Mouse (Mus musculus): ENCODE data around the gene Erc2. TPM values are rescaled to one million over a fixed set of nuclear protein-coding genes. Genes with fewer than 3 reads are reported as not detected.

The Erc2 gene
- total and polyA plus RNA-seq, 2 experiments from 2014 or later = 94.0 to 119 TPM

- Histone ChIP-seq H3K27me3 (ENCODE audit: insufficient read depth, low read length) (no peaks in the 10 kb centered on the region), H3K4me1 (ENCODE audit: insufficient read depth, low read length) (no peaks in the 10 kb centered on the region), H3K4me3 (ENCODE audit: low read depth, low read length) (no peak overlapping the region), H3K9ac (replicated peaks; ENCODE audit: low read length, poor library complexity, severe bottlenecking) (no peak overlapping the region), H3K4me2 (ENCODE audit: low read depth, low read length, poor library complexity, severe bottlenecking) (no peak overlapping the region), H3K36me3 (ENCODE audit: insufficient read depth, low read length) (no peaks in the 10 kb centered on the region), H3K27ac (ENCODE audit: low read depth, low read length) (no peak overlapping the region), H3K9me3 (ENCODE audit: low read length) (no peaks in the 10 kb centered on the region)
- ATAC-seq (ENCODE audit: low FRiP score) (no peak), DNase-seq (ENCODE audit: low spot score) (no peak)
- WGBS = 86% methylated on average over 1 of the region's 1 CpGs
- TF ChIP-seq CTCF (IDR thresholded peaks at IDR 0.05) = peak; percentile 60
Observed at GRCm38 (mm10) chr14:27758230-27758629, 136.0 kb downstream of the Erc2 start.

GRCm38 (mm10) chr14:27759069-27759628 is 136.9 kb downstream of the Erc2 start:
- Histone ChIP-seq H3K9ac (replicated peaks; ENCODE audit: low read length, poor library complexity, severe bottlenecking) (no peak overlapping the region), H3K36me3 (ENCODE audit: insufficient read depth, low read length) (no peaks in the 10 kb centered on the region), H3K4me1 (ENCODE audit: insufficient read depth, low read length) (no peaks in the 10 kb centered on the region), H3K27ac (ENCODE audit: low read depth, low read length) (no peak overlapping the region), H3K9me3 (ENCODE audit: low read length) (no peaks in the 10 kb centered on the region), H3K27me3 (ENCODE audit: insufficient read depth, low read length) (no peaks in the 10 kb centered on the region), H3K4me3 (ENCODE audit: low read depth, low read length) (no peak overlapping the region), H3K4me2 (ENCODE audit: low read depth, low read length, poor library complexity, severe bottlenecking) (no peak overlapping the region)
- no peak for DNase-seq (ENCODE audit: low spot score)
- no peak for ATAC-seq (ENCODE audit: low FRiP score)
- 91% methylated on average over 6 of the region's 6 CpGs for WGBS
- TF ChIP-seq CTCF (IDR thresholded peaks at IDR 0.05) = no peak

- Histone ChIP-seq H3K27me3 (ENCODE audit: insufficient read depth, low read length) (no peaks in the 10 kb centered on the region), H3K9ac (replicated peaks; ENCODE audit: low read length, poor library complexity, severe bottlenecking) (no peak overlapping the region), H3K4me2 (ENCODE audit: low read depth, low read length, poor library complexity, severe bottlenecking) (no peak overlapping the region), H3K36me3 (ENCODE audit: insufficient read depth, low read length) (no peaks in the 10 kb centered on the region), H3K27ac (ENCODE audit: low read depth, low read length) (no peak overlapping the region), H3K4me3 (ENCODE audit: low read depth, low read length) (no peak overlapping the region), H3K9me3 (ENCODE audit: low read length) (no peaks in the 10 kb centered on the region), H3K4me1 (ENCODE audit: insufficient read depth, low read length) (no peaks in the 10 kb centered on the region)
- ATAC-seq (ENCODE audit: low FRiP score) (no peak), DNase-seq (ENCODE audit: low spot score) (no peak)
- 90% methylated on average over 9 of the region's 9 CpGs for WGBS
- no peak for TF ChIP-seq CTCF (IDR thresholded peaks at IDR 0.05)
Observed at GRCm38 (mm10) chr14:27759982-27760381, 137.8 kb downstream of the Erc2 start.

GRCm38 (mm10) chr14:27775367-27775766 is 153.1 kb downstream of the Erc2 start:
- no peak for TF ChIP-seq CTCF (IDR thresholded peaks at IDR 0.05)
- 59% methylated on average over 5 of the region's 5 CpGs for WGBS
- no peaks in the 10 kb centered on the region for H3K4me1 ChIP-seq (ENCODE audit: insufficient read depth, low read length)
- H3K9me3 ChIP-seq (ENCODE audit: low read length) = no peaks in the 10 kb centered on the region
- no peak overlapping the region for H3K4me2 ChIP-seq (ENCODE audit: low read depth, low read length, poor library complexity, severe bottlenecking)
- no peak for ATAC-seq (ENCODE audit: low FRiP score)
- no peaks in the 10 kb centered on the region for H3K27me3 ChIP-seq (ENCODE audit: insufficient read depth, low read length)
- H3K9ac ChIP-seq (replicated peaks; ENCODE audit: low read length, poor library complexity, severe bottlenecking) = no peak overlapping the region
- H3K4me3 ChIP-seq (ENCODE audit: low read depth, low read length) = no peak overlapping the region
- no peak overlapping the region; the same call in 1 of the 2 replicates for H3K27ac ChIP-seq (ENCODE audit: low read depth, low read length)
- 0 out of 2 replicates have a peak, but pooled peaks cover 3% of the 10 kb centered on the region for H3K36me3 ChIP-seq (ENCODE audit: insufficient read depth, low read length)
- no peak for DNase-seq (ENCODE audit: low spot score)

- peak; percentile 57 for DNase-seq (ENCODE audit: low spot score)
- 62% methylated on average over 8 of the region's 8 CpGs for WGBS
- Histone ChIP-seq H3K4me2 (ENCODE audit: low read depth, low read length, poor library complexity, severe bottlenecking) (no peak overlapping the region), H3K27me3 (ENCODE audit: insufficient read depth, low read length) (no peaks in the 10 kb centered on the region), H3K4me3 (ENCODE audit: low read depth, low read length) (no peak overlapping the region), H3K4me1 (ENCODE audit: insufficient read depth, low read length) (no peaks in the 10 kb centered on the region), H3K36me3 (ENCODE audit: insufficient read depth, low read length) (no peaks in the 10 kb centered on the region), H3K9ac (replicated peaks; ENCODE audit: low read length, poor library complexity, severe bottlenecking) (no peak overlapping the region), H3K27ac (ENCODE audit: low read depth, low read length) (no peak overlapping the region), H3K9me3 (ENCODE audit: low read length) (no peaks in the 10 kb centered on the region)
- TF ChIP-seq CTCF (IDR thresholded peaks at IDR 0.05) = no peak
- no peak for ATAC-seq (ENCODE audit: low FRiP score)
Observed at GRCm38 (mm10) chr14:27778503-27778902, 156.3 kb downstream of the Erc2 start.

GRCm38 (mm10) chr14:27778982-27779701 is 156.9 kb downstream of the Erc2 start:
- no peak for DNase-seq (ENCODE audit: low spot score)
- H3K9ac ChIP-seq (replicated peaks; ENCODE audit: low read length, poor library complexity, severe bottlenecking) = no peak overlapping the region
- H3K4me2 ChIP-seq (ENCODE audit: low read depth, low read length, poor library complexity, severe bottlenecking) = no peak overlapping the region
- H3K4me3 ChIP-seq (ENCODE audit: low read depth, low read length) = no peak overlapping the region
- 82% methylated on average over 2 of the region's 2 CpGs for WGBS
- no peaks in the 10 kb centered on the region for H3K4me1 ChIP-seq (ENCODE audit: insufficient read depth, low read length)
- no peak overlapping the region for H3K27ac ChIP-seq (ENCODE audit: low read depth, low read length)
- no peaks in the 10 kb centered on the region for H3K9me3 ChIP-seq (ENCODE audit: low read length)
- H3K36me3 ChIP-seq (ENCODE audit: insufficient read depth, low read length) = no peaks in the 10 kb centered on the region
- ATAC-seq (ENCODE audit: low FRiP score) = no peak
- TF ChIP-seq CTCF (IDR thresholded peaks at IDR 0.05) = no peak
- H3K27me3 ChIP-seq (ENCODE audit: insufficient read depth, low read length) = no peaks in the 10 kb centered on the region

All from midbrain, postnatal 0 days (tissue).